Mouse (Mus musculus) activated CD4-positive, CD25-positive, alpha-beta regulatory T cell, adult 4 months (primary cell): ENCODE data around the gene Hs6st1. TPM values are rescaled to one million over a fixed set of nuclear protein-coding genes. Genes with fewer than 3 reads are reported as not detected.

ENCODE experiments used
- ATAC-seq: one replicate; pipeline ENCODE4 v1.8.0; 2017
- polyA plus RNA-seq, 2 experiments: library from polyadenylated mRNA; unstranded; fragments of 100-300 nt; shearing (Covaris generic); gene quantifications; one replicate each; pipeline ENCODE4 v1.2.1; 2017

The Hs6st1 gene
- polyA plus RNA-seq, 2 experiments from 2014 or later, result 2.8 to 3.8 TPM

DNA sequence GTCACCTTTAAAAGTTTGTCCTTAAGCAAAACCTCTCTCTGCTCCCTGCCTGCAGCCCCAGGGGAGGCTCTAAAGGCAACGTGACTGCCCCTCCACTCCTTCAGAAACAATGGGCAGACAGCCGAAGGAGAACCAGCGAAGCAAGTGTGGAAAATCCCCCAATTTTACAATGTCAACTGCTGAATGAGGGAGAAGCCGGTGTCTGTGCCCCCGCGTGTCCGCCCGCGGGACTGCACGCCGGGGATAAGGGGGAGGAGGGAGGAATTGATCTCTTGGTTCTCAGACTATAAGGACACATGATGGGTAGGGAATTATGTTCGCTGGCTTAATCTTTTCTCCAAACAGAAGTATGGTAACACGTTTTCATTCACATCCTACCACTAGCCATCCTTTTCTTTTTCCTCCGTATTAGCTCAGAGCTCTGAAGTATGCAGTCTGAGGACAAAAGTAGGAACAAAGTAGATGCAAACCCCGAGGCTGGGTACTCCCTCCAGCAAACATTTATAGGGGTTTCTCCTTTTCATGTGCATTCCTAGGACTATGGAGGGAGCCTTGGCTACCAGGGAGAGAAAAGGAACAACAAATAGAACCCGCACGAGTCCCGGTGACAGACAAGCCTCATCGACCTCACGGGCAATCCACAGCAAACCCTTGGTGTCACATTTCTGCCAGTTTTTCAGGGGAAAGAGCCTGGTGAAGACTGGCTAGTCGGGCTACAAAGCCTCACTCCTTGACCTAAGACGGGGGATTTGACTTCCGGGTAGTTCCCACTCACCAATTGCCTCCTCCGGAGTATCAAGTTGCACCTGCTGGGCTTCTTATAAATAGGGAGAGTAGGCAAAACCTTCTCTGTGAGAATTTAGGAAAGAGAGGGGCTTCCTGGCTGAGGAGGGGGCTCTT, 3.1 kb upstream of the Hs6st1 start:
- ATAC-seq, result peak; percentile 84

DNA sequence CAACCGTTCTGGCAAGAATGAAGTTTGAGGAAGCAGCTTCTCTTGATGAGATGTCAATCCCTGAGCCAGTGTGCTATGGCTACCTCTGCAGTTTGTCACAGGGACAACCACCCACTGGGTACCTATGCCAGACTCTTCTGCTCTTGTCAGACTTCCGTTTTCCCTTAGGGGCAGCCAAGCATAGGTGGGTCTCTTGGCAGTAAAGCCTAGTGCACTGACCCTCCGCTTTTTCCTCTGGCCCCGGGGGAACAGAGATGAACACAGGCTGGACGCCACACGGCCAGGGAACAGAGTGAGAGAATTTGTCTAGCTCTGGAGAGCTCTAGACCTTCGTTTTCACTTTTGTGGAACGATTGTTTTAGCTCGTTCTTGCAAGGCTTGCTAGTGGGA, 2.4 kb upstream of the Hs6st1 start:
- ATAC-seq, result no peak

DNA sequence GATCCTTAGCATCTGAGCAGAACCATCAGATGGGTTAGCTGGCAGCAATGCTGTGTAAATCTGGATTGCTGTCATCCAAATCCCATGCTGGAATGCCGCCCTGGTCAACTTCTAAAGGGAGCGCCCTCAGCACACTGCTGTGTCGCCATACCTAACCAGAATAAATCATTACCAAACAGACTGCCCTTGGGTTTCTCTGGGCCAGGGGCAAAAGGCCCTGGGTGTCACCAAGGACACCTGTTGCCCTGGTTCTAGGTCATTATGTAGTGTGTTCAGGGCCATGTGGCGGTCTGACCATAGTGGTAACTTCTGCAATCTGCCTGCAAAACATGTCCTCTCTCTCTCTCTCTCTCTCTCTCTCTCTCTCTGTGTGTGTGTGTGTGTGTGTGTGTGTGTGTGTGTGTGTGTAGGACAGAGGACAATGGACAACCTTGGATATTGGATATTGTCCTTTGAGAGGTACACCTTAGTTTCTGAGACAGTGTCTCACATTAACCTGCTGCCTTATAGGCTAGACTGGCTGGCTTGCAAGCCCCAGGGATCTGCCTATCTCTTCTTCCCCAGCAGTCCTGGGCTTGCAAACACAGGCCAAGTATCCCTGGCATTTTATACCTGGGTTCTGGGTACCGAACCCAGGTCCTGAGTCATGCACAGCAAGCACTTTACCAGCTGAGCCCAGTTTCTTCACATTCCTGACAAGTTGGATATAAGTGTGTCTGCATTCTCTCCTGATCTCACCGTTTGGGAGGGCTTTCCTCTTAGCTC, 1.8 kb upstream of the Hs6st1 start:
- no peak for ATAC-seq

DNA sequence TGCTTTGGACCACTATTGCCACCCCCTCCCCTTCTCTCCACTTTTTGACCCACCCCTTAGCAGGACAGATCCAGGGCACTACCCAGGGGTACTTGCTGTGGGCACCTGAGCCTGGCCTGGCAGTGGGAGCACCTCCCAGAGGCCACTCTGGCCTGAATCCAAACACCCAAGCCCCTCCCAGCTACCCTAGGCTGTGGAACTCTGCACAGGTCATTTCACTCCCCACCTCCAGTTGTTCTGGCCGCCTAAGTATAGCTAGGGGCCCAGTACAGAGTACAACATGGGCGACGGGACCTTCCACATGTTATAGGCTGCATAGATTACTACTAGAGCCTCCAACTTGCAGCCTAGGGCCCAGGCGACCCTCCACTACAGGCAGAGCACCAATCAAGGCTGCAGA, 999 bp upstream of the Hs6st1 start:
- no peak for ATAC-seq

DNA sequence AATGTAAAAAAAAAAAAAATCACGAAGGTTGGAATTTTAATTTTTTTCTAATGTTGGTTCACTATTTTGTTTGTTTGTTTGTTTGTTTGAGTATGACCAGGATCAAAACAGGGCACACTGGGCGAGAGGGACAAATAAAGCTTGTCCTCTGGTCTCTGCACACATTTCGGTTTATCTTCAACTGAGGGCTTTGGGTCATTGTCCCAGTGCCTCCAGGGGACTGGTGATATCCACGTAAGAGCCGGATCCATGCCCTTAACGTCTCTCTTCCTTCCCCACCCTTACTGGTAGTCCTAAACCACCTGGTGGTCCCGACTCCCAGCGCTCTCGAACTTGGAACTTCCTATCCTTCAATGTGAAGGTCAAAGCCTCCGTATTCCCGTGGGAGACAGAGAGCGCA, 589 bp upstream of the Hs6st1 start:
- no peak for ATAC-seq

DNA sequence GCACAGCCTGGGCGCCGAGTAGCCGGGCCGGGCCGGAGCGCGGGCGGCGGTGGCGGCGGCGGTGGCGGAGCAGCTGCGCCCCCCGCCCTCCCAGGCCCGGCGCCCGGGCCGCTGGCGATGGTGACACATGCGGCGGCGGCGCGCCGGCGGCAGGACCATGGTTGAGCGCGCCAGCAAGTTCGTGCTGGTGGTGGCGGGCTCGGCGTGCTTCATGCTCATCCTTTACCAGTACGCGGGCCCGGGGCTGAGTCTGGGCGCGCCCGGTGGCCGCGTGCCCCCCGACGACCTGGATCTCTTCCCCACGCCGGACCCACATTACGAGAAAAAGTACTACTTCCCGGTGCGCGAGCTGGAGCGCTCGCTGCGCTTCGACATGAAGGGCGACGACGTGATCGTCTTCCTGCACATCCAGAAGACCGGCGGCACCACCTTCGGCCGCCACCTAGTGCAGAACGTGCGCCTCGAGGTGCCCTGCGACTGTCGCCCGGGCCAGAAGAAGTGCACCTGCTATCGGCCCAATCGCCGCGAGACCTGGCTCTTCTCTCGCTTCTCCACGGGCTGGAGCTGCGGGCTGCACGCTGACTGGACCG, 426 bp downstream of the Hs6st1 start:
- no peak for ATAC-seq

DNA sequence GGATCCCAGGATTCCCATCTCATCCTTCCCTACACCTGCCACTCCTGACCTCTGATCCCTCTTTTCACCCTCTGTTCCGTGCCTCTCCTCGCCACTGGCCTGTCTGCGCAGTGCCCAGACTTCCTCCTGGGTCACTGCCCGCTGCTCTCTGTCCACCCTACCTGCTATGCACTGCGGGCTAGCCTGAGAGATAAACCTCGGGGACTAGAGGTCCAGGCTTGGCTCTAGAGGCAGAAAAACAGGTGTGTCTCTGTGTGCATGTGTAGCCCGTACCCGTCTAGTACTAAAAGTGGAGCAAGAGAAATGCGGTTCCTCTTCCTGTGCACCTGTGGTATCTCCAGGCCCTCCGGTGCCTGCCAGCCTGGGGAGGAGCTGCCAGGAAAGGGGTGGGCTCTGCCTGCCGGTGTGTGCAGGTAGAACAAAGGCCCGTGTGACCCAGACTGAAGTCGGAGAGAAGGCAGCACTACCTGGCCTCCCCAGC, 1.1 kb downstream of the Hs6st1 start:
- peak; percentile 26 for ATAC-seq

DNA sequence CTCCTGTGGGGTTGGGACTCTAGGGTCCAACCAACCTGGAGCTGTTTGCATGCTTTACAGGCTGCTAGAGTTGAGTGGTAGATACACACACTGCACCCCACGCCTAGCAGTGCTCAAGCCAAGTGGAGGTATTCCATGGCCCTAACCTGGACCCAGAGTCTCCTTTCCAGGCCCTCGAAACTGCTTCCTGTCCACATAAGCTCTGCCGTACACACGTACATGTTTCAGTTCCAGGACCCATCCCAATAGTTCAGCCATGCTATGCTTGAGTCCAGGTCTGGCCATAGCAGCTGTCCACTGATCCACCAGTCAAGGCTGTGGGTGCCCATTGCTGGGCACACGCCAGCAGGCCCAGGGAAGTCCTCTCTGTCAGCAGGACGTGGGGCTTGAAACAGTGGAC, 2.0 kb downstream of the Hs6st1 start:
- ATAC-seq, result no peak

DNA sequence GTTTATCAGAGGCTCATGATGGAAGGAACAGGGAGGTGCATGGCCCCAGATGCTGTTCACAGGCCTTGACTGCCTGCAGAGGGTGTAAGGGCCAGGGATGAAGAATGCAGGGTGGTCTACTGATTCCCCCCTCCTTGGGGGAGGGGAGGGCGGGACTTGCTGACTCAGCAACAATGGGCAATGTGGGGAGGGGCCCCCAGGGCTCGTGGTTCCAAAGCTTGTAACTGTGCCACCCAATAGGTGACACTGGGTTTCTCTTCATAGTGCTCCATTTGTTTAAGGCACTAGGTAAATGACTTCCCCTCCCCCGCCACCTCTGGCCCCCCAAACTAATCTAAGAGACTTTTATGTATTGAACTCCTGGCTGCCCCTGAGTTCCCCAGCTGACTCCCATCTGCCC, 2.5 kb downstream of the Hs6st1 start:
- ATAC-seq, result no peak

DNA sequence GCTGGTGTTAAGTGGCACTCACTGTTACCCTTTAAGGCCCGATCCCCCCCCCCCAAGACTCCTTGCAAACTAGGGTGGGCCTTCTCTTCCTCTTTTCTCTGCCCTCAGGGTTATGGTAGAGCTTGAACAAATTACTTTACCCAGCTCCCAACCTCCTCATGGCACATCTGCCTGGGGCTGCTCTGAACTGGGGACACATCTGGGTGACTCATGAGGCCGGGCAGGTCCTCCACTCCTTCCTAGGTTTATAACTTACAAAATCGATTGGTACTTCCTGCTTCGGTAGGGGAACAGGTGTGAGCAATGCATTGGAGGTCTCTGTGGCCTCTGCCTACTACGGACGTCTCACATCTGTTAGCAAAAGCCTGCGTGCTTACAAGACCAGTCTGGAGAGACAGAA, 3.0 kb downstream of the Hs6st1 start:
- ATAC-seq, result no peak

DNA sequence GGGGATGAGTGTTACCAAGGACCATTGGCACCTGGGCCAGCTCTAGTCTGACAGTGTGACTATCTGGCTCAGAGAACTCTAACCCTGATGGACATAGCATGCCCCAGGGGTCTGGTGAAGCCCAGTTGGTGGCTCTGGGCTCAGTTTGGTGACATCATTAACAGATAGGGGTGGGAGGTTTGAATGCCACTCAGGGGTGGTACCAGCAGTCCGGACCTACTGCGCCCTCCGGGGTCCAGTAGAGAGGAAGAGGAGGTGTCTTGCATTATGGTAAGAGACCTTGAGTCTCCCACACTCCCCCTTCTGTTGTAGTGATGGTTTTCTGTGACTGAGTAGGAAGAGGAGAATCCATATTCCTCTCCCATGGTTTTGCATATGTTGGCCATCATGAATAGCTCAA, 3.4 kb downstream of the Hs6st1 start:
- ATAC-seq, result no peak

DNA sequence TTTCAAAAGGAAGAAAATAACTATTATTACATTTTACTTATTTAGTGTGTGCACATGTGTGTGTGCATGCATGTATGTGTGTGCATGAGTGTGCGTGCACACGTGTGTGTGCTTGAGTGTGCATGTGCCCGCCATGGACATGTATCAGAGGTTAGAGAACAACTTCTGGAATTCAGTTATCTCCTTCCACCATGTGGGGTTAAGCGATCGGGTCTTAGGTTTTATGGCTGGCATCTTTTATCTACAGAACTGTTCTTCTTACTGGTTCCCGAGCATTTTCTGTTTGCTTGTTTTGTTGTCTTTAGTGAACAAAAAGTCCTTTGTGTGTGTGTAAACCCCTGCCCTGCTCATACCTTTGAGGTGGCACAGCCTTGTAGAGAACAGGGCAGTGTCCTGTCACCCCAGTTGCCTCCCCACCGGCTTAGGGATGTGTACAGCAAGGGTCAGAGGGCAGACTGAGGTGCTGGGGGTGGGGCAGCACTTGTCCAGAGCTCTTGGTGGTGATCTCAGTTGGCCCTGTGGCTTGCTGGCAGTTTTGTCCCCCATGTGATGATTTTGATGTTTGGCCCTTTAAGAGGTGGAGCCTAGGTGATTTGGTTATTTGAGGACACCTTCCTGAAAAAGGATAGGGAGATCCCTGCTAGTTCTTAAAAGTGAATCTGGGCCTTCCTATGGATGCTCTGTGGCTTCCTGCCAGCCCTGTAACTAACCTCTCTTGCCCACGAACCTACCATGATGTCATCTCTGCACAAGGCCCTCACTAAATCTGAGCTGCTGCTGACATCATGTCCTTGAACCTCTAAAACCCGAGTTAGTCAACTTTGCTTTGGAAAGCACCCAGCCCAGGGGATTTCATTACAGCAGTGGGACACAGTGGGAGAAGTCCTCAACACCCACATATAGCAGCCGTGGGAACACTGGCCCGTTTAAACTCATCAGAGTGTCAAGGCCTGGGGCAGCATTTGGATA, 4.7 kb downstream of the Hs6st1 start:
- ATAC-seq, result no peak

DNA sequence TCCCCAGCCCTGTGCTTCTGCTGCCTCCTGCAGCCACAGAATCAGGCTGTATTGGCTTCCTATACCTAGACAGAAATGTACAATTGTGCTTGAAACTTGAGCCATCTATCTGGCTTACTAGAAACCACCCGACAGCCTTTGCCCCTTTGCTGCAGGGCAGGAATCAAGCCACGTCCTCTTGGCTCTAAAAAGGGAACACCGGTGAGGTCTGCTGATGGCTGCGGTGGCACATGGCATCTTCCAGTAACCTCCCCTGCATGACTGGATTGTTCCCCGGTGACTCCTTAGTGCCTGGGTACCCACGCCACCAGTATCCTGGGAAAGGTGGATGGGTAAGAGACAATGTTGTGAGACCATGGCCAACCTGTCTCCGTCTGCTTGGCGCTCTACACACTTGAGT, 5.4 kb downstream of the Hs6st1 start:
- ATAC-seq, result no peak

DNA sequence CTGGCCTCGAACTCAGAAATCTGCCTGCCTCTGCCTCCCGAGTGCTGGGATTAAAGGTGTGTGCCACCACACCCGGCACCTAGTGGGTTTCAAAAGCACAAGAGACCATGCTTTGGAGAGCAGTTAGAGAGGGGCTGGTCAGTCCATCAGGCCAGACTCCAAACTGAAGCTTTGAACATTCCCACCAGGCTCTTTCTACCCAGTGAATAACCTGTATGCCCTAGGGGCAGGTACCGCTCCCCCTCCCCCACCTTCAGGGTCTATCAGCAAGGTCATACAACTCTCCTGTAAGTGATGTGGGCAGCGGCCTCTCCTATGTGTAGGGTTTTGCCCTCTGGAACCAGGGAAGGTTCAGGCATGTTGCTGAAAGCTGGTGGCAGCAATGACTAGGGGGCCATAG, 6.0 kb downstream of the Hs6st1 start:
- no peak for ATAC-seq

DNA sequence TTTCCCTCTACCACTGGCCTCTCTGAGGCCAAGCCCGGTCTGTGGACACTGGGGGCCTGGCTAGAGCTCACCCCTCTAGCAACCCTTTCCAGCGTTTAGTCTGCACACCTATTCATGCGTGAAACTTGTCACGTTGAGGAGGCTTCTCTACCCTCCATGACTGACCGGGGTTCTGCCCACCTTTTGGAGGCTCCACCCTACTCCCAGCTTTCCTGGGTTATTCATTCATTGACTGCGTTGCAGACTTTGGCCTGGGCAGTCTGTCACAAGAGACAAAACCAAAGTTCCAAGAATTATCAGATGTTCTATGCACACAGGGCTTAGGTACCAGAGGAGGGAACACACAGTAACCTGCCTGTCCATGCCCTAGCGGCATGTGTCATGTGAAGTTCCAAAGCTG, 6.8 kb downstream of the Hs6st1 start:
- no peak for ATAC-seq

DNA sequence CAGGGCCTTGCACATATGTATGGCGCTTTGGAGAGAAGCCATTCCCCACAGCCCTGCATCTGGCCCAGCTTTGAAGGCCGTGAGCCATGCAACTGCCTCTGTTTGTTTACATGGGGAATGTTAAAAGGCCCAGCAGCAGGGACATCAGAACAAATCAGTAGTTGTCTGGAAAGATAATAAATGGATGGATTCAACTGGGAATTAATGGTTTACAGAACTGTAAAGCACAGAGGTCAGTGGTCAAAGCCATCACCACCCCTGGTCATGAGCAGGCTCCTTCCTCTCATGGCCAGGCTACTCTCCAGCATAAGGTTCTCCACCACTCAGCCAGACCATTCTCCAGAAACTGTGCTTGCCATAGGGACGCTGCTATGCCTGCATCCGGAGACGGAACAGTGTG, 7.5 kb downstream of the Hs6st1 start:
- ATAC-seq, result no peak

DNA sequence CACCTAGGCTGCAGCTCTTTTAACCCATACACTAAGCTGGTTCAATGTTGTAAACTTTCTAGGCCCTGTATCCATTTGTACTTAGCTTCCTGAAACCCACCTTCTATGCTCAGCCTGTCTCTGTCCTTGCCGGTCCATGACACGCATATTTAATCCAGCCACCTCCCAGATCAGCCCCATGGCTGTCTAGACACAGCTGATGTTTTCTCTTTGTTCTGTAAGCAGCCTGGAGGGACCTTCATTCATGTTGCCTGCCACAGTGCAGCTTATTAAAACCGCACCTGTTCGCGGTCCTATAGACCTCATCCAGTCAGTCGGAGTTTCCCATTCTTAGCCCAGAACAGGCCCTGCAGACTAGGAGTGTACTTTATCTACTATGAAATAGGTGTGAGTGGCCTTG, 8.9 kb downstream of the Hs6st1 start:
- ATAC-seq, result no peak

DNA sequence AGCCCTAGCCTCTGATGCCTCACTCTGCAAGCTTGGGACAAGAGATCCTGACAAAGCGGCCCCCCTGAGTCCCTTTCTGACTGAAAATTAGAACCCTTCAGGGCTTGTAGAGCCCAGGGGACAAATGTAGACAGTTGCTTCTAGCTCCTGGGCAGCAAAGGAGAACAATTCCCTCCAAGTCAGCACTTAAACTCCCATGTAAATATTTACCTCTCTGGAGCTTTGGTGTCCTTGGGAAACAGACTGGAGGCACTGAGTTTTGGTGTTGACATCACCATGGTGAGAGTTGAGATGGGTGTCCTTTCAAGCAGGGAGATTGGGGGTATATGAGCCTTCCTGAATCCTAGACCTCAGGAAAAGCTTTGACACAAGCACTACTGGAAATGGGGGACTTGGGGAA, 10.1 kb downstream of the Hs6st1 start:
- no peak for ATAC-seq

DNA sequence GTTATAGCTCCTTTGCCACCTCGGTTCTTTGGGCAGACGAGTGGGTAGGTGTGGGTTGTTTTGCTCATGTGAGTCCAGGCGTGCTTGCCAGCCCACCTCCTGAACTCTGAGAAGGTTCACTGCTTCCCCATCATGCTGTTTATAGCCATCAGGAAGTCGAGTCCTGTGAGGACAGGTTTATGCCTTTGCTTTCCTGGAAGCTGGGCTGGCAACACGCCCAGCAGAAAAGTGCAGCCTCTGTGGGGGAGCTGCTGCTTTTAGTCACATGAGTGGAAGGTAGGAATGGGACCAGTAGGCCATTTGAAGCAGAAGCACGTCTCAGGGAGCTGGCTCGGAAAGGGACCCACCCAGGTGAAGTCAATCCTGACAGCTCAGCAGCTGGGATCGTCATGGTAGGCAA, 11.5 kb downstream of the Hs6st1 start:
- no peak for ATAC-seq

DNA sequence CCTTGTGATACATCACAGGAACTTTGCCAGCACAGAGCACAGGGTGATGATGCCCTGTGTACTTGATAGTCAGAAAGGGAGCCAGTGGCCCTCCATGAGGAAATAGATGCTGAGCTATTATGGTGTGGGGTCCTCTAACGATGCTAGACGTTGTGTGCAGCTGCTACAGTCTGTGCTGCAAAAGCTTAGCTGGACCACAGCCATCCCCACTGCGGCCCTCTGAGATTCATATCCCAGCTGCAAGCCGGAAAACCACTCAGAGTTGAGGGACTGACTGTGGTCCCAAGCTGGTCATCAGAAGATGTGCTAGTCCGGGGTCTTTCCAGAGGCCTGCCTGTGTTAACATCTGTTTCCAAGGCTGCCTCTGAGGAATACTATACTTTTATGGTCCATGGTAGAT, 12.8 kb downstream of the Hs6st1 start:
- ATAC-seq, result no peak

DNA sequence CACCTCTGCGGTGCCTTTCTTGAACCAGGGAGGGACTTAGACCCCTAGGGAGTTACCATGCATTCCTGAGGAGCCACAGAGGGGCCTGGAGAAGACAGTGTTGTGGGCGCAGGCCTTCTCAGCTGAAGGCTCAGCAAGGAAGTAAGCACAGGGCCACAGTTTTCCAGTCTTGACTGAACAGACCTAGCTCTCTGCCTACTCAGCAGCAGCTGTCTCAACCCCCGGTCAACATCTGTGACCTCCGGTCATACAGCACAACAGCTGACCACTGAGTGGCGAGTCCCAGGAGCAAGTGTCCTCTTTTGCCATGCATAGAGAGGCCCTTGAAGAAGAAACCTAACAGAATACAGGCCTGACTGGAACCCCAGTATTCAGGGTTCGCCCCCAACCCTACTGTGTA, 14.0 kb downstream of the Hs6st1 start:
- no peak for ATAC-seq

DNA sequence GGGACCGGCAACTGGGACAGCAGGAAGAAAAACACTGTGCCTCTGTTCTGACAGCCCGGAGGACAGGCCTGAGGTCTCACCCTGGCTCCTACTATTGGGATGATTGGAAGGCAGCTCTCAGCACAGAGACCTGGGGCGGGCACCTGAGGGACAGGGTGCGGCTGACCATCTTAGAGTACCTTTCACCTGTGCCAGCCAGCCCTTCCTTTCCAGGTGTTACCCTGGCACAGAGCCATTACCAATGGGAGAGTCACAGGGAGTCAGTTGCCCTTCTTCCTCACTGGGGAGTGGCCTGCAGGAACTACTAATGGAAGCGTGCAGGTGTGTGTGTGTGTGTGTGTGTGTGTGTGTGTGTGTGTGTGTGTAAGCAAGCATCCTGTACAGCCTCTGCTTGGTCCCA, 15.4 kb downstream of the Hs6st1 start:
- ATAC-seq, result no peak
